Mouse (Mus musculus) layer of hippocampus, adult 9-10 months (tissue): ENCODE data around the gene Gprc5b.

ENCODE experiments used
- DNase-seq: peaks from one replicate; pipeline ENCODE4 v3.0.0; 2022; ENCODE audit warnings: low spot score

Gene Gprc5b

GRCm38 (mm10) chr7:118948677-118949282 lies 46.2 kb downstream of the Gprc5b start:
- no peak for DNase-seq

GRCm38 (mm10) chr7:118947241-118947640 lies 47.8 kb downstream of the Gprc5b start:
- DNase-seq = no peak

- no peak for DNase-seq
Measured at GRCm38 (mm10) chr7:118944884-118945283, 50.1 kb downstream of the Gprc5b start.

GRCm38 (mm10) chr7:118943170-118943569 lies 51.8 kb downstream of the Gprc5b start:
- no peak for DNase-seq

GRCm38 (mm10) chr7:118942297-118942696 lies 52.7 kb downstream of the Gprc5b start:
- peak; percentile 47 for DNase-seq

- DNase-seq = no peak
Measured at GRCm38 (mm10) chr7:118937469-118938387, 57.3 kb downstream of the Gprc5b start.

GRCm38 (mm10) chr7:118936844-118937243 lies 58.2 kb downstream of the Gprc5b start:
- DNase-seq = no peak

- DNase-seq = no peak
Measured at GRCm38 (mm10) chr7:118935306-118935705, 59.7 kb downstream of the Gprc5b start.

GRCm38 (mm10) chr7:118931502-118932395 lies 63.3 kb downstream of the Gprc5b start:
- no peak for DNase-seq

- no peak for DNase-seq
Measured at GRCm38 (mm10) chr7:118929601-118930311, 65.3 kb downstream of the Gprc5b start.

GRCm38 (mm10) chr7:118928916-118929315 lies 66.1 kb downstream of the Gprc5b start:
- DNase-seq = no peak

GRCm38 (mm10) chr7:118928316-118928715 lies 66.7 kb downstream of the Gprc5b start:
- no peak for DNase-seq

GRCm38 (mm10) chr7:118927279-118927678 lies 67.7 kb downstream of the Gprc5b start:
- no peak for DNase-seq

- no peak for DNase-seq
Measured at GRCm38 (mm10) chr7:118926516-118927260, 68.3 kb downstream of the Gprc5b start.

- no peak for DNase-seq
Measured at GRCm38 (mm10) chr7:118925547-118925946, 69.5 kb downstream of the Gprc5b start.

GRCm38 (mm10) chr7:118922441-118923202 lies 72.4 kb downstream of the Gprc5b start:
- DNase-seq = no peak
